Mouse (Mus musculus) midbrain, postnatal 0 days (tissue): ENCODE results near the gene Mycbp2. TPM values are rescaled to one million over a fixed set of nuclear protein-coding genes. Genes with fewer than 3 reads are reported as not detected.

Experiments
- ATAC-seq: fragments of 200-750 bp; cut with Nextera tagmentation; 2 replicates; pipeline ENCODE4 v1.8.0; 2017; ENCODE audit warnings: moderate number of reproducible peaks, mild to moderate bottlenecking, moderate TSS enrichment, moderate library complexity; ENCODE audit not compliant: low FRiP score
- DNase-seq: peaks from one replicate; pipeline ENCODE4 v3.0.0-alpha.2; 2015; ENCODE audit warnings: low spot score
- H3K27ac ChIP-seq: fragments of 300-500 bp; sonication (generic); 2 replicates; pipeline ENCODE4 v1.5.1; 2014; ENCODE audit warnings: low read depth, mild to moderate bottlenecking, low read length, mixed read lengths
- H3K27me3 ChIP-seq: fragments of 300-500 bp; sonication (generic); 2 replicates; pipeline ENCODE4 v1.6.1; 2014; ENCODE audit warnings: low read length, control low read depth, mixed read lengths; ENCODE audit not compliant: insufficient read depth
- H3K36me3 ChIP-seq: fragments of 300-500 bp; sonication (generic); 2 replicates; pipeline ENCODE4 v1.6.1; 2014; ENCODE audit warnings: low read length, control low read depth, mixed read lengths; ENCODE audit not compliant: insufficient read depth
- H3K4me1 ChIP-seq: fragments of 300-500 bp; sonication (generic); 2 replicates; pipeline ENCODE4 v1.6.1; 2014; ENCODE audit warnings: mild to moderate bottlenecking, control low read depth, antibody characterized with exemption, low read length, mixed read lengths; ENCODE audit not compliant: insufficient read depth
- H3K4me2 ChIP-seq: fragments of 300-500 bp; sonication (generic); 2 replicates; pipeline ENCODE4 v1.6.1; 2014; ENCODE audit warnings: low read depth, mild to moderate bottlenecking, low read length, mixed read lengths; ENCODE audit not compliant: poor library complexity, severe bottlenecking
- H3K4me3 ChIP-seq: fragments of 300-500 bp; sonication (generic); 2 replicates; pipeline ENCODE4 v1.5.1; 2014; ENCODE audit warnings: low read depth, mild to moderate bottlenecking, low read length, moderate library complexity
- H3K9ac ChIP-seq: fragments of 300-500 bp; sonication (generic); replicated peaks from 2 replicates; pipeline ENCODE4 v1.6.1; 2014; ENCODE audit warnings: mild to moderate bottlenecking, low read length, moderate library complexity, mixed read lengths; ENCODE audit not compliant: poor library complexity, severe bottlenecking
- H3K9me3 ChIP-seq: fragments of 300-500 bp; sonication (generic); 2 replicates; pipeline ENCODE4 v1.6.1; 2016; ENCODE audit warnings: low read length, control low read depth
- CTCF ChIP-seq: IDR thresholded peaks from 2 replicates; pipeline ENCODE4 v1.5.1; 2016; ENCODE audit warnings: antibody characterized with exemption, mild to moderate bottlenecking
- WGBS: fragments of 180-500 bp; shearing (Covaris S2); extraction: QIAGEN DNeasy Blood & Tissue Kit; methylation state at CpG from one replicate; pipeline ENCODE4 v1.1.7; 2014; 5-methylcytosine and 5-hydroxymethylcytosine counted together
- polyA plus RNA-seq: library from polyadenylated mRNA; unstranded; fragments of >200 nt; fragmentation: Nextera tagmentation; extraction: Ambion mirVana; gene quantifications from 2 replicates; pipeline ENCODE4 v1.2.1, GENCODE M21; 2015
- total RNA-seq: library from RNA; depleted of rRNA; stranded (reverse); fragments of >200 nt; gene quantifications from 2 replicates; pipeline ENCODE4 v1.2.3, GENCODE M21; 2014

Gene Mycbp2
- total and polyA plus RNA-seq, 2 experiments from 2014 or later: 64.2 to 110 TPM

GRCm38 (mm10) chr14:103312926-103313325 lies 33.7 kb downstream of the Mycbp2 start:
- H3K9me3 ChIP-seq: no peaks in the 10 kb centered on the region
- no peaks in the 10 kb centered on the region for H3K4me1 ChIP-seq
- H3K4me3 ChIP-seq: no peak overlapping the region
- H3K9ac ChIP-seq: no peak overlapping the region
- no peak overlapping the region for H3K27ac ChIP-seq
- H3K27me3 ChIP-seq: no peaks in the 10 kb centered on the region
- H3K4me2 ChIP-seq: no peak overlapping the region
- WGBS: 100% methylated on average over 4 of the region's 4 CpGs
- peaks cover 11% of the 10 kb centered on the region for H3K36me3 ChIP-seq
- no peak for ATAC-seq
- DNase-seq: no peak
- no peak for TF ChIP-seq CTCF

DNA sequence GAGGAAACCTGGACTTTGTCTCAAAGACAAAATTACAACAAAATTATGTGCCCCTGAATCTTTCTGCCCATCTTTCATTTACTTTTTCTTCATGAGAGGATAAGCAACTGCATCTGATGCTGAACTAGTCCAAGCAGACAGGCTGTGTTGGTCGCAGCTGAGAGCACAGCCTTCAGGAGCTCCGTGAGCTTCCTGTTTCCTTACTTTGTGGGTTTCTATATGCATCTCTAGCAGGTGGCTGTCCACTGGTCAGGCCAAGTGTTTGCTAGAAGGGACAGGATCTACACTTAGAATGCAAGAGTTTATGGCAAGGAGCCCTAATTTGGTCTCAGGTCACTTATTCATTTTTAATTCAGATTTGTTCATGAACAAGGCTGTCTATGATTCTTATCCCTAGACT lies 50.4 kb downstream of the Mycbp2 start:
- ATAC-seq: no peak
- DNase-seq: no peak
- Histone ChIP-seq H3K27ac (no peak overlapping the region), H3K4me1 (no peaks in the 10 kb centered on the region), H3K27me3 (no peaks in the 10 kb centered on the region), H3K9ac (no peak overlapping the region), H3K9me3 (no peaks in the 10 kb centered on the region), H3K4me2 (no peak overlapping the region), H3K36me3 (peaks cover 16% of the 10 kb centered on the region), H3K4me3 (no peak overlapping the region)
- WGBS: 99% methylated on average over 2 of the region's 2 CpGs
- no peak for TF ChIP-seq CTCF

DNA sequence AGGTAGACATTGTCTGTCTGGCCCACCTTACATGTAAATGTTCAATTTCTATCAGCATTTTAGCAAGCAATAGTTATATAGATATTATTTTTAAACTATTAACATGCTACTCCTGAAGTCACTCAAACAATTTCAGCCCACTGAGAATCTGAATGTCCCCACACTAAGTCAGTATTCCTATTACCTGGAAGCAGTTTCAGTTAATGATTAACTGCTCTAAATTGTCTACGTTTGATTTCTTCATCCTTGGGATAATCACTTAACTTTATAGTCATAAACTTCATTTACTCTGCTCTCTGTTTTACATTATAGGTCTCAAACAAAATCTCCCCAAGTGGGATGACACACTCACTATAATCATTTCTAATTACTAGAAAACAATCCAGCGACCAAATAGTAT lies 60.0 kb downstream of the Mycbp2 start:
- Histone ChIP-seq H3K36me3 (peaks cover 11% of the 10 kb centered on the region), H3K9ac (no peak overlapping the region), H3K27me3 (no peaks in the 10 kb centered on the region), H3K4me3 (no peak overlapping the region), H3K27ac (no peak overlapping the region), H3K4me1 (no peaks in the 10 kb centered on the region), H3K4me2 (no peak overlapping the region), H3K9me3 (no peaks in the 10 kb centered on the region)
- no peak for ATAC-seq
- WGBS: 92% methylated on average over 2 of the region's 2 CpGs
- no peak for TF ChIP-seq CTCF
- DNase-seq: no peak

DNA sequence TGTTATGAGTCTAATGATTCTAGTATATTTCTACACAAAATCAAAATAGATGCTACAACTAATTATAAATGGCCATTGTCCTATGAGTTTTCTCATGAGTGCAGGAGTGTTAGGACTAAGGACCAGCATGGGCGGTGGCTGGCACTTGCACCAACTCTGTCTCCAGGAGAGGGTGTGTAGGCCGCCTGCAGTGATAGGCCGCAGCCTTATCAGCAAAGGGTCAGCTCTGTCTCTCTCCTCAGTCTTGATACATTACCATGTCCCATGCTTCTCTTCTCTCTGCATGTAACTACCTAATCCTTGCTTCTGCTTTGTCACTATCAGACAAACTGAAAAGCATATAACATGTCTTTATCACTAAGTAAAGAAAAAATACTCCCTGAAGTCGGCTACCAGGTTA lies 69.9 kb downstream of the Mycbp2 start:
- no peak for ATAC-seq
- Histone ChIP-seq H3K27ac (no peak overlapping the region), H3K4me3 (no peak overlapping the region), H3K4me1 (no peaks in the 10 kb centered on the region), H3K27me3 (no peaks in the 10 kb centered on the region), H3K4me2 (no peak overlapping the region), H3K36me3 (peaks cover 6% of the 10 kb centered on the region; the same call in 1 of the 2 replicates), H3K9me3 (no peaks in the 10 kb centered on the region), H3K9ac (no peak overlapping the region)
- no peak for TF ChIP-seq CTCF
- DNase-seq: no peak
- 94% methylated on average over 4 of the region's 4 CpGs for WGBS

DNA sequence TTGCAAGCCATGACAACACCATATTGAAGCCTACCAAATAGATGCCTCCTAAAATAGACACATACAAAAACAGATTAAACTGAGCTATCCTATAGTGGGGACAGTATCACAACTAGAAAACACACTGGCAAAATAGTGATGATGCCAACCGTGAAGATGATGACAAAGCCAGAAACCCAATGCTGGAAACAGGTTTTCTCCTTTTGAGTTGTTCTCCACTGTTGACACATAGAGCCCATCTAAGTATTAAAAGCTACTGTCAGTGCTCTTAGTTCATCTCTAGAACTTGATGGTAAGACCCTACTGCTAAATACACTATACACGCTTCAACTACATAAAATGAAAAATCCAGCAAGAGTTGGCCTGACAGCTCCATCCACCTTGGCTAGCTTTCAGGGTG lies 86.2 kb downstream of the Mycbp2 start:
- ATAC-seq (no peak), DNase-seq (no peak)
- TF ChIP-seq CTCF: no peak
- Histone ChIP-seq H3K27me3 (no peaks in the 10 kb centered on the region), H3K36me3 (peaks cover 16% of the 10 kb centered on the region; the same call in 1 of the 2 replicates), H3K4me3 (no peak overlapping the region), H3K4me1 (no peaks in the 10 kb centered on the region), H3K9me3 (no peaks in the 10 kb centered on the region), H3K9ac (no peak overlapping the region), H3K4me2 (no peak overlapping the region), H3K27ac (no peak overlapping the region)
- WGBS: 94% methylated on average over 2 of the region's 2 CpGs

DNA sequence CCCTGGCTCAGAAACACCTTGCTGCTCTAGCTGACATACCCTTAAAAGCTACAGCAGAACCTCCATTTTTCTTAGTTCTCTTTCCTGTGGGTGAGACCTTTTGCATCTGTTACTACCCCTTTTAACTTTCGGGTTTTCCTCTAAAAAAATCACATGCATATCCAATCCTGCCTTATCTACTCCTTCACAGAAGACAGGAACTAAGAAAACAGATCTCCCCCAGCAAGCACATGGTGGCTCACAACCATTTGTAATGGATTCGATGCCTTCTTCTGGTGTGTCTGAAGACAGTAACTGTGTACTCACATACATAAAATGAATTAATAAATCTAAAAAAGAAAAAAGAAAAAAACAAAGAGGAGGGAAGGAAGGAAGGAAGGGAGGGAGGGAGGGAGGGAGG lies 87.9 kb downstream of the Mycbp2 start:
- ATAC-seq (no peak), DNase-seq (no peak)
- no peak overlapping the region for H3K4me3 ChIP-seq
- no peaks in the 10 kb centered on the region for H3K9me3 ChIP-seq
- no peak overlapping the region for H3K27ac ChIP-seq
- no peaks in the 10 kb centered on the region for H3K4me1 ChIP-seq
- 92% methylated on average over 2 of the region's 2 CpGs for WGBS
- H3K36me3 ChIP-seq: peaks cover 19% of the 10 kb centered on the region; the same call in 1 of the 2 replicates
- no peak for TF ChIP-seq CTCF
- H3K9ac ChIP-seq: no peak overlapping the region
- no peaks in the 10 kb centered on the region for H3K27me3 ChIP-seq
- H3K4me2 ChIP-seq: no peak overlapping the region
